Mouse (Mus musculus): ENCODE measurements at regions not wholly inside any gene's neighbourhood (a gene's known extent, or its start where the extent isn't known, plus 50 kb on each side); places are given as distances from the start of the nearest gene placed in this dataset.

DNA sequence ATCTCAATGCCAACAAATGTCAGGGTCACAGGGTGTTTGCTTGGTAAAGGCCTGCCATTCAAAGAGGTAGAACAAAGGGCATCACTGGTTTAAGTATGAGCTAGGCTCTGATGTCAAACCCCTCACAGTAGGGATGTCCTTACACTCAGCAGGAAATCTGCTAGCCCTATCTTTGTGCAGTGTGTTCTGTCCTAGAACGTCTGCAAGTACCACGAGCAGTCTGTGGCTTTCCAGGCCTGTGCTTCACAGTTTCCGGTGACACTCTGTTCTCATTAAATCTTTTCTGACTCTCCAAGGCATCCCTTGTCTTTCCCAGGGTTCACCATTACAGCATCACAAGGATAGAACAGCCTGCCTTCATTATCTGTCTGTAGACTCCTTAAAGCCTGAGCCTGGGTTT, 174.3 kb upstream of the Akr1e1 start:
- no peak for TF ChIP-seq CTCF (IDR thresholded peaks at IDR 0.05; ENCODE audit: extremely low read depth, insufficient read depth, low read length)
- no peak for TF ChIP-seq POLR2A (IDR thresholded peaks at IDR 0.05; ENCODE audit: extremely low read depth, insufficient read depth, low read length)
